Mouse (Mus musculus) erythroblast, embryonic 14.5 days (primary cell): ENCODE measurements around the gene Plekhh2. TPM values are rescaled to one million over a fixed set of nuclear protein-coding genes. Genes with fewer than 3 reads are reported as not detected.

ENCODE experiments used
- H3K27me3 ChIP-seq: 2 replicates; pipeline ENCODE4 v1.6.1; 2012; ENCODE audit warnings: inconsistent platforms; ENCODE audit not compliant: control insufficient read depth
- H3K36me3 ChIP-seq: 2 replicates; pipeline ENCODE4 v1.6.1; 2012; ENCODE audit warnings: mild to moderate bottlenecking, inconsistent platforms; ENCODE audit not compliant: control insufficient read depth
- H3K4me1 ChIP-seq: 2 replicates; pipeline ENCODE4 v1.6.1; 2012; ENCODE audit warnings: inconsistent platforms; ENCODE audit not compliant: control insufficient read depth
- H3K4me3 ChIP-seq: replicated peaks from 2 replicates; pipeline ENCODE3; 2012; ENCODE audit warnings: moderate library complexity, mild to moderate bottlenecking, inconsistent platforms
- H3K9me3 ChIP-seq: 2 replicates; pipeline ENCODE4 v1.6.1; 2012; ENCODE audit warnings: low read length, inconsistent platforms, mixed read lengths; ENCODE audit not compliant: control insufficient read depth
- GATA1 ChIP-seq: IDR thresholded peaks from 2 replicates; pipeline ENCODE4 v1.6.1; 2012; ENCODE audit warnings: low read length, inconsistent platforms, mixed read lengths
- TAL1 ChIP-seq: IDR thresholded peaks from 3 replicates; pipeline ENCODE4 v1.6.1; 2012; ENCODE audit warnings: low read length, inconsistent platforms, mixed read lengths
- polyA plus RNA-seq: library from polyadenylated mRNA; stranded (reverse); fragments of >175 nt; gene quantifications from 2 replicates; pipeline ENCODE4 v1.2.3, GENCODE M21; 2012

Gene Plekhh2
- polyA plus RNA-seq, 1 experiment, result not detected

DNA sequence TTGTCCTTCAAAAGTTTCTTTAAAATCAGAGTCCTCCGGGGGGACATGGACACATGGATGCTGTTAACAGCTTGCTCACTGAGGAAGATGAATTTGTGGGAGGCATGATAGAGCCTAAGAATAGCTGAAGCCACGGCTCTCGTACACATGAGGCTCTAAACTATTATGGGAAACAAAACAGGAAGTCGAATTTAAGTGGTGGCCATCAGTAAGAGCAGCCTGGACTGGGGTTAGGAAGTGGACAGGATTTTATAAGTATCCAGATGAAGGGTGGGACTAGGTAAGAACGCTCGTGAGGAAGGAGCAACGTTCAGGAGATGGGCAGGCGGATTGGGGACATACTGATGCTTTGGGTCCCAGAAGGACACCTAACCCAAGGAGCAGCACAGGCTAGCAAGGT is 67.6 kb downstream of the Plekhh2 start:
- H3K36me3 ChIP-seq, result no peaks in the 10 kb centered on the region
- TF ChIP-seq GATA1, result no peak
- TF ChIP-seq TAL1, result no peak
- H3K27me3 ChIP-seq, result no peaks in the 10 kb centered on the region
- H3K4me1 ChIP-seq, result no peaks in the 10 kb centered on the region
- no peaks in the 10 kb centered on the region for H3K9me3 ChIP-seq
- H3K4me3 ChIP-seq, result no peak overlapping the region

DNA sequence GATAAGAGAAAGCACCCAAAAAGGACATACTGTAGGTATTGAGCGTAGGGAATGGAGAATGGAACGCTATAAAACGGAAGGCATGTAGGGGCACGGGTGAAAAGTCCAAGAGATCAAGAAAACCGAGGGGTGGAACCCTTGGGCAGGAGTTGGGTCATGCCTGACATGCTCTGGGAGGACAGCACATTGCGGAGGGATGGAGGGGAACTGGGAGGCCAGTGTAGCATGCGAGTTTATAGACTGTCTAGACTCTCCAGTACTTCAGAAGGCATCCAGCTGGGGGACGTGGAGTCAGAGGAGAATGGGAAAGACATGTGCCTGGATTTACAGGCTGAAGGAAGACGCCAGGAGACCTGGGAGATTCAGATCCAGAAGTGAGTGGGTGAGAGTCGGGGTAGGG is 68.1 kb downstream of the Plekhh2 start:
- H3K36me3 ChIP-seq, result no peaks in the 10 kb centered on the region
- no peak overlapping the region for H3K4me3 ChIP-seq
- no peaks in the 10 kb centered on the region for H3K4me1 ChIP-seq
- no peaks in the 10 kb centered on the region for H3K9me3 ChIP-seq
- no peak for TF ChIP-seq GATA1
- no peak for TF ChIP-seq TAL1
- no peaks in the 10 kb centered on the region for H3K27me3 ChIP-seq

DNA sequence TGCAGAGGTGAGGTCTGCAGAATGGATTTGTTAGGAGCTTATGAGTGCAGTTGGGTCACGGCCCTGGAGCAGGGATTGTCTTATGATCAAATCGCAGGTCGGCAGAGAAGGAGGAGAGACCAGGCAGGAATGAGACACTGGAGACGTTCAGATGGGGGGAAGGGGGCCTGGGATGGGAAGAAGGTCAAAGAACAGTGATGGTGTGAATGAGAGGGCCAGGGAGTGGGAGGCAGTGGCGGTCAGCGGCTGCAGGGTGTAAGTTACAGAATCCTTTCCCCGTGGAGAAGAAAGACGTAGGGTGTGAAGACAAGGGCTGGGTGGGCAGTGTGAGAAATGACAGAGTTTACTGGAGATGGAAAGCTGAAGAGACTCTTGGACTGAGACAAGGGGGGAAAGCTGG is 69.1 kb downstream of the Plekhh2 start:
- no peak overlapping the region for H3K4me3 ChIP-seq
- no peaks in the 10 kb centered on the region for H3K9me3 ChIP-seq
- H3K4me1 ChIP-seq, result no peaks in the 10 kb centered on the region
- H3K27me3 ChIP-seq, result no peaks in the 10 kb centered on the region
- no peaks in the 10 kb centered on the region for H3K36me3 ChIP-seq
- TF ChIP-seq TAL1 (no peak), GATA1 (no peak)

DNA sequence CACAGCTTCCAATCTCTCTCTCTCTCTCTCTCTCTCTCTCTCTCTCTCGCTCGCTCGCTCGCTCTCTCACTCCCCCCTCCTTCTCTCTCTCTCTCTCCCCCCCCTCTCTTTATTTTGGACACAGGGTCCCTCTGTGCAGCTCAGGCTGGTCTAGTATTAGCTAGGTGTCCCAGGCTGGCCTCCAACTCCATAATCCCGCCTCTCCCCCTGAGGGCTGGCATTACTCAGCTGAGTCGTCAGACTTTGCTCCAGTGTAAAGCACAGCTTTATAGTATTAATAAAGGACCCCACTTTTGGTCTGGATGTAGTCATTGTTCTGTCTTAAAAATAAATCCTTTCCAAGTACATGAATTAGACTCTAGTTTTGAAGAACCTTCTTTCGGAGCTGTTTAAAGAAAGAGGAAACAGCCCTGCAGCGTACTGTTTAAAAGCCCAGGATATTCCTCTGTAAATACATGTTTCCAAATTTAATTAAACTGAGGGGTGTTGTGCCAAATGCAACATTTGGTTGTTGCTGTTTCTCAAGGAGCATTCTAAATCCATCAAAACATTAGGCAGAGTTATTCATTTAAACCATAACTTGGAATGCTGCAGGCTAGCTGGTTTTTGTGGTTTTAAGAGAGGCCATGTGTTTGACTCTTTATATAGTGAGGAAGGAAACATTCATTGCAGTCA is 70.2 kb downstream of the Plekhh2 start:
- no peaks in the 10 kb centered on the region for H3K9me3 ChIP-seq
- no peak overlapping the region for H3K4me3 ChIP-seq
- H3K4me1 ChIP-seq, result no peaks in the 10 kb centered on the region
- no peaks in the 10 kb centered on the region for H3K27me3 ChIP-seq
- no peaks in the 10 kb centered on the region for H3K36me3 ChIP-seq
- TF ChIP-seq GATA1, result no peak
- TF ChIP-seq TAL1, result no peak

DNA sequence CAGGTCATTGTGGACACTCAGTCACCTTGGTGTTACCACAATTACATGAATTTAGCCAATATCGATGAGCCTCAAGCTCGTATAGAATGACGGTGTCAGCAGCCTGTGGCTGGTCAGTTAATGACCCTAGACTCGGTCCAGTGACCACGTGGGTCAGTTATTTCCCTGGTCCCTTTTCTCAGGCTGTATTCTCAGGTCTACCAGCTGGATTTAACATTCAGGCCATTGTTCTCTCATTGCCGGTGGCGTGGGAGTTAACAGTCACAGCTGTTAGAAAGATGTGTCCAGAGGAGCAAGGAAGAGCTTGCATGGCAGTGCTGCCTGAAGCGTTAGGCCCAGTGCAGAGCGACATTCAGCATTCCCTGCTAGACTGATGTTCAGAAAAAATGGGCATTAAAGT is 72.4 kb downstream of the Plekhh2 start:
- Histone ChIP-seq H3K36me3 (no peaks in the 10 kb centered on the region), H3K4me1 (no peaks in the 10 kb centered on the region), H3K27me3 (no peaks in the 10 kb centered on the region), H3K9me3 (no peaks in the 10 kb centered on the region), H3K4me3 (no peak overlapping the region)
- TF ChIP-seq GATA1 (no peak), TAL1 (no peak)

DNA sequence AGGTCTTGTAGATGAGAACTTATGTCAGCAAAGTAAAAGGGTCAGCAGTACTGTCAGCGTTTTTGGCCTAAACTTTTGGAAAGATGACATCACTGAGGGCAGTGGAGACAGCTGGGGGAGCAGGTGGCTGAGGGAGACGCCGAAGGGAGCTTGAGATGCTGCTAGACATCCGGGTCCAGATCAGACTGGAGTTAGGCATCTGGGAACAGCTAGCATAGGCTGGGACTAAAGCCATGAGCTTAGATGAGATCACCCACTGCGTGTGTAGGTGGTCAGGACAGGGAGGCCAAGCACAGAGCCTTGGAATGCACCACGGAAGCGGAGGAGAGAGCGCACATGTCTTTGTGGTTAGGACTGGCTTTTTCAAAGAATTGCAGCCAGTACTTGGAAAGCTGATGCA is 73.4 kb downstream of the Plekhh2 start:
- Histone ChIP-seq H3K27me3 (no peaks in the 10 kb centered on the region), H3K4me1 (no peaks in the 10 kb centered on the region), H3K4me3 (no peak overlapping the region), H3K36me3 (no peaks in the 10 kb centered on the region), H3K9me3 (no peaks in the 10 kb centered on the region)
- TF ChIP-seq GATA1 (no peak), TAL1 (no peak)

DNA sequence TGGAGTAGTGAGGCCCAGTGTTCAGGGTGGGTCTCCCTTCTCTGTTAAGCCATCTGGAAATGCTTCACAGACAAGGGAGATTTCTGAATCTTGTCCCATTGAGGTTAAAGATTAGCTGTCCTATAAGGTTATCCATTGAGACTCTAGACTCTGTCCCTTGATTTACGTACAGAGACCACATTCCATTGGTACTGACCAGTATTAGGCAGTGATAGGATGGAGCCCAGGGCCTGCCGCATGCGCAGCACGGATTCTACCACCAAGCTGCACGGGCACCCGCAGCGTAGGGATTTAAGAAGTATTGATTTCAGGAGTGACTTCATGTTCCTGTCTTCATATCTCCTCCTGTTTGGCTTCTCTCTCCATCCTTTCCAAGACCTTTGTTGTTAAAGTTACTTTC is 78.4 kb downstream of the Plekhh2 start:
- TF ChIP-seq TAL1 (no peak), GATA1 (no peak)
- no peaks in the 10 kb centered on the region for H3K4me1 ChIP-seq
- H3K9me3 ChIP-seq, result no peaks in the 10 kb centered on the region
- H3K36me3 ChIP-seq, result no peaks in the 10 kb centered on the region
- H3K4me3 ChIP-seq, result no peak overlapping the region
- no peaks in the 10 kb centered on the region for H3K27me3 ChIP-seq

DNA sequence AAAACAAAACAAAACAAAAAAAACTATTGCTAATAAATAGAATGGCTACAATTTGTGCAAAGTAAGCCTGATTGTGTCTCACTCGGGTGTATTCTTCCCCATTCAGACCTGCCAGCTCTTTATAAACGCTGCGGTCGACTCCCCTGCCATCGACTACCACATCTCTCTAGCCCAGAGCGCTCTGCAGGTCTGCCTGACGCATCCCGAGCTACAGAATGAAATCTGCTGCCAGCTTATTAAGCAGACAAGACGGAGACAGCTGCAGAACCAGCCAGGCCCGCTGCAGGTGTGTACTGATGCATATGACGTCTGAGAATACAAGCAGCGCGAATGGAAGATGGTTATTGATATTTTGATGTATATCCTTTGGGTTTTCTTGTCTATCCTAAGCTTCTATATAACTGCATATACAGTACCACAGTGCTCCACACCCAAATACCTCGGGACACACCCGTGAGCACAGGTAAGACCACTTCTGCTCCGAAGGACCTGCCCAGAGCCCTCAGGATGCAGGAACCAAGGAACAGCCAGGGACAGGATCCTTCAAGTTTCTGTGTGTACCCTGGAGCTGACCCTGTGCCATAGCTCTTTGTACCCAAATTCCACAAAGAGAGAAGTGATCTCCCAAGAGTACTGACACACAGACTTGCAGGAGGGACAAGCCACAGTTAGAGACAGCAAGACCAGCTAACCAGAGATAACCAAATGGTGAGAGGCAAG is 79.9 kb downstream of the Plekhh2 start:
- Histone ChIP-seq H3K4me1 (no peaks in the 10 kb centered on the region), H3K4me3 (no peak overlapping the region), H3K9me3 (no peaks in the 10 kb centered on the region), H3K36me3 (no peaks in the 10 kb centered on the region), H3K27me3 (no peaks in the 10 kb centered on the region)
- TF ChIP-seq GATA1, result no peak
- no peak for TF ChIP-seq TAL1

DNA sequence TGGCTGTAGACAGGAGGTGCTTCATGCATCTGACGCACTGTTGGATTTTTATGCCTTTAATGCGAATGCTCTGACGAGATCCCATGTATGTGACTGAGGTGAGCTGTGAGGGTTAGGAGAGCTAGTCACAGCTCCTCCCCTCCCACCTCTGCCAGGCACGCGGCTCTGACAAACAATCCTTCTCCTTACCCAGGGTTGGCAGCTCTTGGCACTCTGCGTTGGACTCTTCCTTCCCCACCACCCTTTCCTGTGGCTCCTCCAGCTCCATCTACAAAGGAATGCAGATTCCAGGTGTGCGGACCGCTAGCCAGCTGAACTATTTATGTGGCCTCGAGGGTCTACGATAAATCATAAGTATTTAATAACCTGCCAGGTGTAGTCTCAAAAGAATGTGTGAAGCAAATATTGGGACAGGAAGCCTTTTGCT is 84.3 kb downstream of the Plekhh2 start:
- H3K27me3 ChIP-seq, result no peaks in the 10 kb centered on the region
- no peaks in the 10 kb centered on the region for H3K36me3 ChIP-seq
- TF ChIP-seq GATA1 (no peak), TAL1 (no peak)
- H3K9me3 ChIP-seq, result no peaks in the 10 kb centered on the region
- H3K4me3 ChIP-seq, result no peak overlapping the region
- H3K4me1 ChIP-seq, result no peaks in the 10 kb centered on the region
